Mouse (Mus musculus): ENCODE results near the gene Kcnj11.

The Kcnj11 gene

DNA sequence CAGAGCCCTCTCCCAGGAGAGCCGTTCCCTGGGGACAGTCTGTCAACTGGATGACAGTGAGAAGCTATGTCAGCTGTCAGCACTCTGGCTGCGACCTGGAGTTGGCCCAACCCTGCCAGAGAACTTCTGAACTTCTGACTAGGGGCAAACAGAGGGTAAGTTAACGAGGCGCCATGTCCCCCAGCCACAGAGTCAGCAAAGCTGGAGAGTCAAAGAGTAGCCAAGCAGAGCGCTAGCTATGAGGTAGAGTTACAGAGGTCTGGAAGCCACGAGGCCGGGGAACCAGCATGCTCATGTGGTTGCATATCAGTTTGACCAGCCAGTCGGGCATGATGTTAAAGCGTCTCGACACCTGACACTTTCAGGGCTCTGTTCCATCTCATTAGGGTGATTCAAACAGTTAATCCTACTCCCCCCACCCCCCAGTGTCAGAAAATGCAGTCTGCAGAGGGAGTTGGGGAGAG, 15.6 kb upstream of the Kcnj11 start:
- Histone ChIP-seq H3K36me3 (ENCODE audit: insufficient read depth, low read length) (no peaks in the 10 kb centered on the region), H3K4me1 (replicated peaks; ENCODE audit: low read depth, low read length) (no peaks in the 10 kb centered on the region), H3K27me3 (ENCODE audit: insufficient read depth, low read length) (no peaks in the 10 kb centered on the region), H3K4me3 (replicated peaks; ENCODE audit: low read length) (no peak overlapping the region), H3K9me3 (ENCODE audit: low read length) (no peaks in the 10 kb centered on the region)
- TF ChIP-seq POU5F1 (IDR thresholded peaks at IDR 0.05; ENCODE audit: borderline replicate concordance, low read length) (no peak), NANOG (IDR thresholded peaks at IDR 0.05; ENCODE audit: borderline replicate concordance, low read length) (no peak), CTCF (conservative IDR thresholded peaks at IDR 0.05; ENCODE audit: low read length) (no peak)

GRCm38 (mm10) chr7:46113435-46113834, 12.9 kb upstream of the Kcnj11 start:
- Histone ChIP-seq H3K36me3 (ENCODE audit: insufficient read depth, low read length) (no peaks in the 10 kb centered on the region), H3K9me3 (ENCODE audit: low read length) (peaks cover 19% of the 10 kb centered on the region), H3K27me3 (ENCODE audit: insufficient read depth, low read length) (no peaks in the 10 kb centered on the region), H3K4me1 (replicated peaks; ENCODE audit: low read depth, low read length) (no peaks in the 10 kb centered on the region), H3K4me3 (replicated peaks; ENCODE audit: low read length) (no peak overlapping the region)
- no peak for TF ChIP-seq POU5F1 (IDR thresholded peaks at IDR 0.05; ENCODE audit: borderline replicate concordance, low read length)

GRCm38 (mm10) chr7:46111938-46112337, 11.4 kb upstream of the Kcnj11 start:
- peaks cover 25% of the 10 kb centered on the region for H3K9me3 ChIP-seq (ENCODE audit: low read length)

GRCm38 (mm10) chr7:46111212-46111817, 10.8 kb upstream of the Kcnj11 start:
- Histone ChIP-seq H3K4me3 (replicated peaks; ENCODE audit: low read length) (no peak overlapping the region), H3K9me3 (ENCODE audit: low read length) (peaks cover 25% of the 10 kb centered on the region), H3K4me1 (replicated peaks; ENCODE audit: low read depth, low read length) (no peaks in the 10 kb centered on the region), H3K27me3 (ENCODE audit: insufficient read depth, low read length) (peaks cover 5% of the 10 kb centered on the region), H3K36me3 (ENCODE audit: insufficient read depth, low read length) (no peaks in the 10 kb centered on the region)
- TF ChIP-seq POU5F1 (IDR thresholded peaks at IDR 0.05; ENCODE audit: borderline replicate concordance, low read length) (no peak), CTCF (conservative IDR thresholded peaks at IDR 0.05; ENCODE audit: low read length) (no peak), NANOG (IDR thresholded peaks at IDR 0.05; ENCODE audit: borderline replicate concordance, low read length) (no peak)

More at GRCm38 (mm10) chr7:46111938-46112337, 11.4 kb upstream of the Kcnj11 start:
- no peaks in the 10 kb centered on the region for H3K4me1 ChIP-seq (replicated peaks; ENCODE audit: low read depth, low read length)
- no peaks in the 10 kb centered on the region for H3K36me3 ChIP-seq (ENCODE audit: insufficient read depth, low read length)
- no peak overlapping the region for H3K4me3 ChIP-seq (replicated peaks; ENCODE audit: low read length)
- no peaks in the 10 kb centered on the region for H3K27me3 ChIP-seq (ENCODE audit: insufficient read depth, low read length)
- TF ChIP-seq POU5F1 (IDR thresholded peaks at IDR 0.05; ENCODE audit: borderline replicate concordance, low read length) (no peak), NANOG (IDR thresholded peaks at IDR 0.05; ENCODE audit: borderline replicate concordance, low read length) (no peak), CTCF (conservative IDR thresholded peaks at IDR 0.05; ENCODE audit: low read length) (no peak)

DNA sequence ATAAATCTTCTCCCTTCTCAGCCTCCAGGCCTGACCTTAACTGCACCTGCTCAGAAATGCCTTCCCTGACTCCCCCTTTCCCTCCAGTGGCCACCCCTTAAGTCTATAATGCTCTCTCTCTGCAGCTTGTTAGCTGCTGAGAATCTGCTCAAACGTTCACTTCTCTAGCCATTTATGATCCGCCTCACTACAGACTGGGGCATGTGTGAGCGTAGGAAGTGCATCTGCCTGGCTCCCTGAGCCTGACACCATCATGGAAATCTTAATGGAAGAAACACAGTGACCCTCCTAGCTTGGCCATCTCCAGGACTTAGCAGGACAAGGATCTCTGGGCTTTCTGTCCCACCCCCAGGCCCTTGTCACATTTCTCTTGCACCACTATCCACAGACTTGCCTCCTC, 9.5 kb upstream of the Kcnj11 start:
- Histone ChIP-seq H3K9me3 (ENCODE audit: low read length) (peaks cover 25% of the 10 kb centered on the region), H3K36me3 (ENCODE audit: insufficient read depth, low read length) (no peaks in the 10 kb centered on the region), H3K4me1 (replicated peaks; ENCODE audit: low read depth, low read length) (no peaks in the 10 kb centered on the region), H3K4me3 (replicated peaks; ENCODE audit: low read length) (no peak overlapping the region), H3K27me3 (ENCODE audit: insufficient read depth, low read length) (peaks cover 14% of the 10 kb centered on the region)
- TF ChIP-seq NANOG (IDR thresholded peaks at IDR 0.05; ENCODE audit: borderline replicate concordance, low read length) (no peak), POU5F1 (IDR thresholded peaks at IDR 0.05; ENCODE audit: borderline replicate concordance, low read length) (no peak), CTCF (conservative IDR thresholded peaks at IDR 0.05; ENCODE audit: low read length) (no peak)

DNA sequence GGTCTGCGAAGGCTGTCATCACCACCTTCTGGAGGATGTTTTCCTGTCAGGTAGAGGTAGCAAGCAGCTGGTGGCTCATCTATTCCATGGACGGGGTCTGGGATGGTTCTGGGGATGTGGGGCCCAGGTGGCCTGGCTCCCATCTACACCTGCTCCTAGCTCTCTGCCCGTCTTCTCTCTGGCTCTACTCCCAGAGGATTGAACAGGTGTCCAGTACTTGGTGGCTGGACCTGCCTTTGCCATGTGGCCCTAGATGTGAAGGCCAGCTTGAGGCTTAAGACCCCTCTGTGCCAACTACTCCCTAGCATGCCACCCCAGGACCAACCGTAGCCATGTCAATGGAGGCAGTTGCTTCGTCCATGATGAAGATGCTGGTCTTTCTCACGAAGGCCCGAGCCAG, 4.9 kb upstream of the Kcnj11 start:
- Histone ChIP-seq H3K4me1 (replicated peaks; ENCODE audit: low read depth, low read length) (peaks cover 7% of the 10 kb centered on the region), H3K27me3 (ENCODE audit: insufficient read depth, low read length) (peaks cover 24% of the 10 kb centered on the region), H3K4me3 (replicated peaks; ENCODE audit: low read length) (no peak overlapping the region), H3K9me3 (ENCODE audit: low read length) (peaks cover 30% of the 10 kb centered on the region), H3K36me3 (ENCODE audit: insufficient read depth, low read length) (no peaks in the 10 kb centered on the region)
- TF ChIP-seq POU5F1 (IDR thresholded peaks at IDR 0.05; ENCODE audit: borderline replicate concordance, low read length): no peak
- no peak for TF ChIP-seq CTCF (conservative IDR thresholded peaks at IDR 0.05; ENCODE audit: low read length)
- no peak for TF ChIP-seq NANOG (IDR thresholded peaks at IDR 0.05; ENCODE audit: borderline replicate concordance, low read length)

DNA sequence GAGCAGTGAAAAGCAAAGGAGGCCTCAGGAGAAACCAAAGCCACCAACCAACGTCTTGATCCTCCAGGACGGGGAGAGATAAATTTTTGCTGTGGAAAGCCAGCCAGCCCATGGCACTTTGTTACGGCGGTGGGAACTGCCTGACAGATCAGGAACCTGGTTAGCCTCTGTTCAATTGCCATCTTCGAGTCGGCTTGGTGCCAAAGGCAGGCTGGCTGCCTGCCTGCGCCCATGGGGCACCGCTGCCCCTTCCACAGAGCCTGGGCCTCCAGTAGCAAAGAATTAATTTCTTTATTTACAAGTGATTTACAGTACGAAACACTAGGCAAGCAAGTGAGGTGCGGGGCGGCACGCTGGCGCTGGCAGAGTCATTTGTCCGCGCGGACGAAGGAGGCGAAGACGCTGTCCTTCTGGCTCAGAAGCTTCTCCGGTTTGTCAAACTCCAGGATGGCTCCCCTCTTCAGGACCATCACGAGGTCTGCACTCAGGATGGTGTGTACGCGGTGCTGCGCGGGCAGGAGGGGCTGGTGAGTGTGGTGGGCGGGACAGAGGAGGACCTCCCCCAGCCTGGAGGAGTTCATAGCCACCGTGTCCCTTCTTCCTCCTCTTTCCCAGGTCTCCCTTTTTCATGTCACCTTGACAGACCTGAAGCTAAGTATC, 3.8 kb upstream of the Kcnj11 start:
- peaks cover 33% of the 10 kb centered on the region for H3K27me3 ChIP-seq (ENCODE audit: insufficient read depth, low read length)
- H3K9me3 ChIP-seq (ENCODE audit: low read length): peaks cover 20% of the 10 kb centered on the region; the same call in 1 of the 2 replicates
- no peak overlapping the region for H3K4me3 ChIP-seq (replicated peaks; ENCODE audit: low read length)
- no peaks in the 10 kb centered on the region for H3K36me3 ChIP-seq (ENCODE audit: insufficient read depth, low read length)
- no peak for TF ChIP-seq POU5F1 (IDR thresholded peaks at IDR 0.05; ENCODE audit: borderline replicate concordance, low read length)
- no peak for TF ChIP-seq NANOG (IDR thresholded peaks at IDR 0.05; ENCODE audit: borderline replicate concordance, low read length)
- no peak for TF ChIP-seq CTCF (conservative IDR thresholded peaks at IDR 0.05; ENCODE audit: low read length)
- peaks cover 15% of the 10 kb centered on the region for H3K4me1 ChIP-seq (replicated peaks; ENCODE audit: low read depth, low read length)

GRCm38 (mm10) chr7:46103771-46104170, 3.2 kb upstream of the Kcnj11 start:
- peaks cover 39% of the 10 kb centered on the region for H3K27me3 ChIP-seq (ENCODE audit: insufficient read depth, low read length)
- H3K9me3 ChIP-seq (ENCODE audit: low read length): peaks cover 14% of the 10 kb centered on the region; the same call in 1 of the 2 replicates
- peaks cover 21% of the 10 kb centered on the region for H3K4me1 ChIP-seq (replicated peaks; ENCODE audit: low read depth, low read length)
- H3K4me3 ChIP-seq (replicated peaks; ENCODE audit: low read length): no peak overlapping the region
- TF ChIP-seq NANOG (IDR thresholded peaks at IDR 0.05; ENCODE audit: borderline replicate concordance, low read length): no peak
- TF ChIP-seq POU5F1 (IDR thresholded peaks at IDR 0.05; ENCODE audit: borderline replicate concordance, low read length): no peak
- TF ChIP-seq CTCF (conservative IDR thresholded peaks at IDR 0.05; ENCODE audit: low read length): no peak
- no peaks in the 10 kb centered on the region for H3K36me3 ChIP-seq (ENCODE audit: insufficient read depth, low read length)
